Mouse (Mus musculus) cortical plate, adult 2 months (tissue): Measurements from ENCODE around the gene Ap1s2. TPM values are rescaled to one million over a fixed set of nuclear protein-coding genes. Genes with fewer than 3 reads are reported as not detected.

Source experiments
- H3K27ac ChIP-seq: fragments of 200-500 bp; 2 replicates; pipeline ENCODE4 v1.5.1; 2012; ENCODE audit warnings: low read length, control low read depth, inconsistent platforms; ENCODE audit not compliant: insufficient read depth
- H3K4me1 ChIP-seq: fragments of 200-500 bp; 2 replicates; pipeline ENCODE4 v1.6.1; 2011; ENCODE audit warnings: low read length; ENCODE audit not compliant: control insufficient read depth, insufficient read depth
- H3K4me3 ChIP-seq: fragments of 200-500 bp; 2 replicates; pipeline ENCODE4 v1.5.1; 2011; ENCODE audit warnings: mild to moderate bottlenecking, low read length, control low read depth; ENCODE audit not compliant: insufficient read depth
- CTCF ChIP-seq: fragments of 200-500 bp; IDR thresholded peaks from 2 replicates; pipeline ENCODE4 v1.5.1; 2011; ENCODE audit warnings: mild to moderate bottlenecking, control low read depth, low read length; ENCODE audit not compliant: insufficient read depth; ENCODE audit errors: extremely low read depth
- POLR2A ChIP-seq: fragments of 200-500 bp; IDR thresholded peaks from 2 replicates; pipeline ENCODE4 v1.6.1; 2011; ENCODE audit warnings: mild to moderate bottlenecking, low read length, control low read depth; ENCODE audit not compliant: insufficient read depth; ENCODE audit errors: extremely low read depth
- polyA plus RNA-seq: library from polyadenylated mRNA; depleted of rRNA; stranded (reverse); fragments of >200 nt; gene quantifications from 2 replicates; pipeline ENCODE4 v1.2.3, GENCODE M21; 2012; rRNA removed

Ap1s2 gene
- 25.0 and 25.1 TPM in 2 replicates for polyA plus RNA-seq

- Histone ChIP-seq H3K4me3 (peak within 1 kb of the TSS; percentile 89), H3K27ac (peak within 1 kb of the TSS; percentile 94), H3K4me1 (no peaks in the 10 kb centered on the region)
- TF ChIP-seq POLR2A = peak; percentile 66; the same call in 1 of the 2 replicates
- TF ChIP-seq CTCF = no peak
Measured at GRCm38 (mm10) chrX:163908337-163909250, at the start of gene Ap1s2. Ap1s2 (plus strand) TSS chrX:163909017.

GRCm38 (mm10) chrX:163867711-163868379, 41.0 kb upstream of the Ap1s2 start:
- TF ChIP-seq POLR2A (no peak), CTCF (no peak)
- H3K4me1 ChIP-seq = no peaks in the 10 kb centered on the region
- no peak overlapping the region for H3K27ac ChIP-seq
- no peak overlapping the region for H3K4me3 ChIP-seq

- TF ChIP-seq CTCF = no peak
- no peak for TF ChIP-seq POLR2A
- H3K27ac ChIP-seq = no peak overlapping the region
- no peaks in the 10 kb centered on the region for H3K4me1 ChIP-seq
- H3K4me3 ChIP-seq = no peak overlapping the region
Measured at GRCm38 (mm10) chrX:163868659-163869278, 40.0 kb upstream of the Ap1s2 start.

- peaks cover 2% of the 10 kb centered on the region; the same call in 1 of the 2 replicates for H3K4me1 ChIP-seq
- TF ChIP-seq CTCF (no peak), POLR2A (no peak)
Measured at GRCm38 (mm10) chrX:163875932-163876331, 32.9 kb upstream of the Ap1s2 start.

GRCm38 (mm10) chrX:163876636-163877035, 32.2 kb upstream of the Ap1s2 start:
- Histone ChIP-seq H3K4me1 (peaks cover 2% of the 10 kb centered on the region; the same call in 1 of the 2 replicates), H3K4me3 (no peak overlapping the region), H3K27ac (no peak overlapping the region)
- no peak for TF ChIP-seq POLR2A
- no peak for TF ChIP-seq CTCF

More at GRCm38 (mm10) chrX:163875932-163876331, 32.9 kb upstream of the Ap1s2 start:
- H3K4me3 ChIP-seq = no peak overlapping the region
- no peak overlapping the region for H3K27ac ChIP-seq

GRCm38 (mm10) chrX:163879039-163879438, 29.8 kb upstream of the Ap1s2 start:
- Histone ChIP-seq H3K4me1 (peaks cover 2% of the 10 kb centered on the region; the same call in 1 of the 2 replicates), H3K4me3 (no peak overlapping the region), H3K27ac (no peak overlapping the region)
- no peak for TF ChIP-seq CTCF
- no peak for TF ChIP-seq POLR2A

- peaks cover 2% of the 10 kb centered on the region; the same call in 1 of the 2 replicates for H3K4me1 ChIP-seq
- TF ChIP-seq POLR2A (no peak), CTCF (no peak)
- no peak overlapping the region for H3K4me3 ChIP-seq
- peak overlapping the region; percentile 89 for H3K27ac ChIP-seq
Measured at GRCm38 (mm10) chrX:163879461-163879860, 29.4 kb upstream of the Ap1s2 start.

GRCm38 (mm10) chrX:163885539-163885981, 23.3 kb upstream of the Ap1s2 start:
- TF ChIP-seq CTCF (no peak), POLR2A (no peak)
- H3K27ac ChIP-seq = no peak overlapping the region
- H3K4me3 ChIP-seq = no peak overlapping the region
- no peaks in the 10 kb centered on the region for H3K4me1 ChIP-seq

GRCm38 (mm10) chrX:163897354-163897753, 11.5 kb upstream of the Ap1s2 start:
- no peak overlapping the region for H3K27ac ChIP-seq
- no peaks in the 10 kb centered on the region for H3K4me1 ChIP-seq
- TF ChIP-seq POLR2A (no peak), CTCF (no peak)
- H3K4me3 ChIP-seq = no peak overlapping the region
